Mouse (Mus musculus): Measurements from ENCODE around the gene Ghrh. TPM values are rescaled to one million over a fixed set of nuclear protein-coding genes. Genes with fewer than 3 reads are reported as not detected.
A peak's percentile ranks its signal among the peaks of the same experiment; 100 is the strongest.

The Ghrh gene
- total RNA-seq (2014; rRNA removed) (not detected in 2 replicates), polyA plus RNA-seq (2012; rRNA removed) (not detected in 2 replicates)

DNA sequence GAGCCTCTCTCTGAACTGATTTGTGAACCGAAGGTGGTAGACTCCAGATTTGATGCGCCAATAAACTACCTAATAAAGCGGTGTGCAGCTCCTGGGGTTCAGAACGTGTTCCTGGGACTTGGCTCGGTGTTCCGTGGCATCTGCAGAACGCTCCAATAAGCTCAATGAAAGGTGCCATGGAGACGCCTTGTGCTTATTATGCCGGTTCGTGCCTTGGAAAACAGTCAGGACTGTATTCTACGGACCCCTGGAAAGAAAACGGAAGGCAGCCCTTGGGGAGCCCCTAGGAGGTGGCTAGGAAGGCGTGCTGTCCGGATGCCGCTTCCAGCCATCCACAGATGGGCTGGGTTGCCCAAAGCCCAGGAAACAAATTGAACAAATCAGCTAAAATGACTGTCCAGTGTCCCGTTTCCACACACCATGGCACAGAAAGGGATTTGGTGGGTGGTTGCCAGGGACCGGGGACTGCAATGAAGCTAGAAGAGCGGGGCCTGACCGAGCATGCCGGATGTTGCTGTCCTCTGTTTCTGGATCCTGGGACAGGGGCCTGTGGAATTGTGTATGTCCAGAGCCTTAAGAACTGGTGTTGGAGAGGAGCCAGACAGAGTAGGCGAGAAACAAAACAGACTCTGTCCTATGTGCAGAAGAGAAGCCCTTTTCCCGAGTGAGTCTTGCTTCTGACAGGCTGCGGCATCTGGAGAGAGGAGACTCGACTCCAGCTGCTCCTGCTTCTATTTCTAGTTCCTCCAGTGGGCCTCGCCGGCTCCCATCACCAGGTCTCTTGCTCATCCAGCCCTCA lies at the start of gene Ghrh:
Gene Ghrh (minus strand): TSS at position 146 of the 799 bp plus-strand sequence.
- TF ChIP-seq POLR2A (IDR thresholded peaks at IDR 0.05; ENCODE audit: extremely low read depth, insufficient read depth, low read length) (no peak), CTCF (IDR thresholded peaks at IDR 0.05; ENCODE audit: low read depth, low read length) (no peak)
- H3K9ac ChIP-seq (ENCODE audit: low read depth, low read length) = no peak within 1 kb of the TSS
- 82% methylated on average over 26 of the region's 26 CpGs for WGBS

DNA sequence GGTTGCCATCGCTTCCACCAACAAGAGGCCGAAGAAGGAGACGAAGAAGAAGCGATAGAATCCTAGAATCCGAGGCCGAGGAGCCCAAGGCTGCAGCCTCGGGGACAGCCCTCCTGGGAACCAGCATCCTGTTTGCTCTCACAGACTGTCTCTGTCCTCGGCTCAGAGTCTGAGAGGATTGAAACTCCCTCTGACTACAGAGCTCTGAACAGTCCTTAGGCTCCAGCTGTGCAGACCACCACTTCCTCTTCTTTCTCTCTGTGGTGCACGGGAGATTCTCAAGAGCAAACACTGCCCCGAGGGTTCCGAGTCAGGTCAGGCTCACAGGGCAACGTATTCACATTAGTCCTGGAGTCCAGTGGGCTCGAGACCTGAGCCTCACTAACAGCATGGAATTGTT lies 48.7 kb upstream of the Ghrh start:
- Histone ChIP-seq H3K79me2 (ENCODE audit: control insufficient read depth, insufficient read depth, low read length) (no peaks in the 10 kb centered on the region), H3K4me1 (ENCODE audit: control insufficient read depth, insufficient read depth, low read length) (no peaks in the 10 kb centered on the region), H3K36me3 (ENCODE audit: control insufficient read depth, insufficient read depth, low read length) (peaks cover 2% of the 10 kb centered on the region; the same call in 1 of the 2 replicates), H3K4me3 (ENCODE audit: insufficient read depth, low read depth, low read length) (no peak overlapping the region), H3K27me3 (ENCODE audit: control insufficient read depth, insufficient read depth, low read length) (no peaks in the 10 kb centered on the region), H3K27ac (replicated peaks; ENCODE audit: insufficient read depth, low read depth, low read length) (no peak overlapping the region), H3K9ac (ENCODE audit: low read depth, low read length) (no peak overlapping the region)
- 82% methylated on average over 13 of the region's 13 CpGs for WGBS
- TF ChIP-seq POLR2A (IDR thresholded peaks at IDR 0.05; ENCODE audit: extremely low read depth, insufficient read depth, low read length) (no peak), CTCF (IDR thresholded peaks at IDR 0.05; ENCODE audit: low read depth, low read length) (no peak)
- DNase-seq (ENCODE audit: extremely low read depth, low read depth, low spot score) = no peak

More for the DNA sequence above, at the start of gene Ghrh:
- Histone ChIP-seq H3K79me2 (ENCODE audit: control insufficient read depth, insufficient read depth, low read length) (no peaks in the 10 kb centered on the region), H3K4me1 (ENCODE audit: control insufficient read depth, insufficient read depth, low read length) (no peaks in the 10 kb centered on the region), H3K27ac (replicated peaks; ENCODE audit: insufficient read depth, low read depth, low read length) (no peak within 1 kb of the TSS), H3K36me3 (ENCODE audit: control insufficient read depth, insufficient read depth, low read length) (no peaks in the 10 kb centered on the region), H3K27me3 (ENCODE audit: control insufficient read depth, insufficient read depth, low read length) (no peaks in the 10 kb centered on the region), H3K4me3 (ENCODE audit: insufficient read depth, low read depth, low read length) (no peak within 1 kb of the TSS)
- DNase-seq (ENCODE audit: extremely low read depth, low read depth, low spot score) = peak; percentile 8

DNA sequence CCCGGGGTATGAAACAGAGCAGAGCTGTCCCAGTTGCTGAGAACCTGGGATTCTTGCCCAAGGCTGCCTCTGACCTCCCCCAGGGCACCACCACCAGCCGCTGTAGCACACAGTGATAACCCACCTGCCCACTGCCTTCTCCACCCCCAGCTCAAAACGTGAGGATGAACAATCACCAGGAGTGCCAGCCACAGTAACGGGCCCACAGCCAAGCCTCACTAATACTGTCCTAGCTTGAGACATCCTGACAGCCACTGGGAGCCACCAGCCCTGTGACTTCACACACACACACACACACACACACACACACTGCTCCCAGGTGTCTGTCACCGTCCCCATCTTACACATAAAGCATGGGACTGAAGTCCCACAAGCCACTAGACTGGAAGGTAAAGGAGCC lies 48.1 kb upstream of the Ghrh start:
- Histone ChIP-seq H3K9ac (ENCODE audit: low read depth, low read length) (no peak overlapping the region), H3K27ac (replicated peaks; ENCODE audit: insufficient read depth, low read depth, low read length) (no peak overlapping the region), H3K79me2 (ENCODE audit: control insufficient read depth, insufficient read depth, low read length) (no peaks in the 10 kb centered on the region), H3K36me3 (ENCODE audit: control insufficient read depth, insufficient read depth, low read length) (peaks cover 2% of the 10 kb centered on the region; the same call in 1 of the 2 replicates), H3K4me1 (ENCODE audit: control insufficient read depth, insufficient read depth, low read length) (no peaks in the 10 kb centered on the region), H3K4me3 (ENCODE audit: insufficient read depth, low read depth, low read length) (no peak overlapping the region), H3K27me3 (ENCODE audit: control insufficient read depth, insufficient read depth, low read length) (no peaks in the 10 kb centered on the region)
- 79% methylated on average over 5 of the region's 5 CpGs for WGBS
- DNase-seq (ENCODE audit: extremely low read depth, low read depth, low spot score) = no peak
- no peak for TF ChIP-seq POLR2A (IDR thresholded peaks at IDR 0.05; ENCODE audit: extremely low read depth, insufficient read depth, low read length)
- no peak for TF ChIP-seq CTCF (IDR thresholded peaks at IDR 0.05; ENCODE audit: low read depth, low read length)

DNA sequence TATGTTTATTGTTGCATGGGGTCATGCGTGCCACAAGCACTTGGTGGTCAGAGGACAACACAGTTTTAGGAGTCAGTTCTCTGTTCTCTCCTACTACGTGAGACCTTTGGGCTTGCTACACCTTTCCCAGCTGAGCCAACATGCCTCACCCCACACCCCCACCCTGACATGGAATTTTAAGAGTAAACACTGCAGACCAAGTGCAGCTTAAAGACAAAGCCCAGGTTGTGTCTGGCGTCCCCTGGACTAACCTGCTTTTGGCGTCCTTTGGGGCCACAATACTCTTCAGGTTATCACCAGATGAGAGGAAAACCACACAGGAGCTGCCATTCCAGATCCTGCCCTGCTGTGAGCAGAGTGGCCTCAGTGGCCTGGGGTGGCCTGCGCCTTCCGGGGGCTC lies 47.6 kb upstream of the Ghrh start:
- 76% methylated on average over 6 of the region's 6 CpGs for WGBS
- peaks cover 2% of the 10 kb centered on the region; the same call in 1 of the 2 replicates for H3K36me3 ChIP-seq (ENCODE audit: control insufficient read depth, insufficient read depth, low read length)
- DNase-seq (ENCODE audit: extremely low read depth, low read depth, low spot score) = no peak
- TF ChIP-seq CTCF (IDR thresholded peaks at IDR 0.05; ENCODE audit: low read depth, low read length) = no peak
- no peak for TF ChIP-seq POLR2A (IDR thresholded peaks at IDR 0.05; ENCODE audit: extremely low read depth, insufficient read depth, low read length)
- H3K4me3 ChIP-seq (ENCODE audit: insufficient read depth, low read depth, low read length) = no peak overlapping the region
- no peaks in the 10 kb centered on the region for H3K27me3 ChIP-seq (ENCODE audit: control insufficient read depth, insufficient read depth, low read length)
- no peaks in the 10 kb centered on the region for H3K79me2 ChIP-seq (ENCODE audit: control insufficient read depth, insufficient read depth, low read length)
- H3K4me1 ChIP-seq (ENCODE audit: control insufficient read depth, insufficient read depth, low read length) = no peaks in the 10 kb centered on the region
- no peak overlapping the region for H3K9ac ChIP-seq (ENCODE audit: low read depth, low read length)
- no peak overlapping the region for H3K27ac ChIP-seq (replicated peaks; ENCODE audit: insufficient read depth, low read depth, low read length)

DNA sequence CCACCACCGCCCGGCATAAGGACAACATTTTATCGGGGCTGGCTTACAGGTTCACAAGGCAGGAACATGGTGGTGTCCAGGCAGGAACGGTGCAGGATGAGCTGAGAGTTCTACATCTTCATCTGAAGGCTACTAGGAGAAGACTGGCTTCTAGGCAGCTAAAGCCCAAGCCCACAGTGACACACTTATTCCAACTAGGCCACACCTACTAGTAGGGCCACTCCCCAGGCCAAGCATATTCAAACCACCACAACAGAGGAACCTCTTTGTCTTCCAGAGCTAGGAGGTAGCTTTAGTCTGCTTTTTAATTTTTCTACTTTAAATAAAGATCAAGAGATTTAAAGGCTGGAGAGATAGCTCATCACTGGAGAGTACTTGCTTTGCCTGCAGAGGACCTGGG lies 46.2 kb upstream of the Ghrh start:
- Histone ChIP-seq H3K27ac (replicated peaks; ENCODE audit: insufficient read depth, low read depth, low read length) (no peak overlapping the region), H3K9ac (ENCODE audit: low read depth, low read length) (no peak overlapping the region), H3K27me3 (ENCODE audit: control insufficient read depth, insufficient read depth, low read length) (no peaks in the 10 kb centered on the region), H3K4me1 (ENCODE audit: control insufficient read depth, insufficient read depth, low read length) (no peaks in the 10 kb centered on the region), H3K4me3 (ENCODE audit: insufficient read depth, low read depth, low read length) (no peak overlapping the region), H3K36me3 (ENCODE audit: control insufficient read depth, insufficient read depth, low read length) (peaks cover 2% of the 10 kb centered on the region; the same call in 1 of the 2 replicates), H3K79me2 (ENCODE audit: control insufficient read depth, insufficient read depth, low read length) (no peaks in the 10 kb centered on the region)
- no peak for DNase-seq (ENCODE audit: extremely low read depth, low read depth, low spot score)
- 100% methylated on average over 4 of the region's 4 CpGs for WGBS
- no peak for TF ChIP-seq POLR2A (IDR thresholded peaks at IDR 0.05; ENCODE audit: extremely low read depth, insufficient read depth, low read length)
- no peak for TF ChIP-seq CTCF (IDR thresholded peaks at IDR 0.05; ENCODE audit: low read depth, low read length)

DNA sequence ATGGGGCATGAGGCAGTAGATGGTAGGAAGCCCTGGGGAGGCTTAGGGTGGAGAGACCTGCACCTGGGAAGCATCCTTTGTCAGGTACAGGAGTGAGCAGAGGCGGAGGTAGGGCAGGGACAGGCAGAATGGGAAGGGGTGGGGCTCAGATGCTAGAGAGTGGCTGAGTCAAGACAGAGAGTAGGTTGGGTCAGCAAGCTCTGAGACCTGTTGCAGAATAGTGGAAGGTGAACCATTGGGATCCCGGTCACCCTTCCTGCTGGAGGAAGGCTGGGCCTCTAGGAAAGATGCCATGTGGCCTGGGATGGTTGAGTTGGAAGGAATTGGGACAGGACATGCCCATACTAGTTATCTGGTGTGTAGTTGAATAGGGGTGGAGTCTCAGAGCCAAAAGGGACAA lies 45.0 kb upstream of the Ghrh start:
- H3K79me2 ChIP-seq (ENCODE audit: control insufficient read depth, insufficient read depth, low read length) = no peaks in the 10 kb centered on the region
- no peaks in the 10 kb centered on the region for H3K4me1 ChIP-seq (ENCODE audit: control insufficient read depth, insufficient read depth, low read length)
- H3K4me3 ChIP-seq (ENCODE audit: insufficient read depth, low read depth, low read length) = no peak overlapping the region
- no peak overlapping the region for H3K9ac ChIP-seq (ENCODE audit: low read depth, low read length)
- H3K36me3 ChIP-seq (ENCODE audit: control insufficient read depth, insufficient read depth, low read length) = peaks cover 2% of the 10 kb centered on the region; the same call in 1 of the 2 replicates
- WGBS = 96% methylated on average over 2 of the region's 2 CpGs
- no peak for DNase-seq (ENCODE audit: extremely low read depth, low read depth, low spot score)
- H3K27me3 ChIP-seq (ENCODE audit: control insufficient read depth, insufficient read depth, low read length) = no peaks in the 10 kb centered on the region
- TF ChIP-seq POLR2A (IDR thresholded peaks at IDR 0.05; ENCODE audit: extremely low read depth, insufficient read depth, low read length) = no peak
- TF ChIP-seq CTCF (IDR thresholded peaks at IDR 0.05; ENCODE audit: low read depth, low read length) = no peak
- no peak overlapping the region for H3K27ac ChIP-seq (replicated peaks; ENCODE audit: insufficient read depth, low read depth, low read length)

Measured in liver, adult 2 months (tissue).